Mouse (Mus musculus) heart, adult 2 months (tissue): ENCODE data around the gene Gm26602.

Experiments used
- CTCF ChIP-seq: fragments of 200-600 bp; IDR thresholded peaks from 2 replicates; pipeline ENCODE4 v1.8.1; 2022; ENCODE audit warnings: antibody characterized with exemption, mild to moderate bottlenecking, moderate library complexity
- EP300 ChIP-seq: fragments of 200-500 bp; IDR thresholded peaks from 2 replicates; pipeline ENCODE4 v1.6.1; 2011; ENCODE audit warnings: low read depth, low read length, control low read depth; ENCODE audit not compliant: insufficient read depth

DNA sequence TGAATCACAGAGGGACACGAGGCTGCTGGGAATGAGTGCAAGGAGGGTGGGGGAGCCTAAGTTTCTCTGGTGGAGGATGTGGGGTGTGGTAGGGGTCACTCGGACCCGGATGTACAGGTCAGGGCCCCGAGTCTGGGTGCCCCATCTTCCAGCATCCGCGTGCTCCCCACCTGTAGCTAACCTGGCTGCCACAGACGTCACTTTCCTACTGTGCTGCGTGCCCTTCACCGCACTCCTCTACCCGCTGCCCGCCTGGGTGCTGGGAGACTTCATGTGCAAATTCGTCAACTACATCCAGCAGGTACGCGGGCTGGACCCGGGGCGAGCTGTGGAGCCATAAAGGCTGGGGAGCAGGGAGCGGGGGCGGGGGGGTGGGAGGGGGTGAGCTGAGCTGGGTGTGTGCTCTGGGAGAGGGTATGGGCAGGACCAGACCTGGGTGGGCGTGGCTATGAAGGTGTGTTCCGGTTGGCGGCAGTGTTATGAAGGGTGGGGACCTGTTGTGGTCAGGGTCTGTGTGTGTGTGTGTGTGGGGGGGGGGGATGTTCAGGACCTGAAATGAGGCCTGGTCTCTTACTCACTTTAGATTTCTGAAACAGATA, 8.7 kb downstream of the Gm26602 start:
- TF ChIP-seq CTCF: no peak
- TF ChIP-seq EP300: no peak
